Mouse (Mus musculus) olfactory bulb, adult 2 months (tissue): ENCODE data around the gene Aste1.

Source experiments
- CTCF ChIP-seq: fragments of 200-500 bp; IDR thresholded peaks from 2 replicates; pipeline ENCODE4 v1.5.1; 2012; ENCODE audit warnings: low read depth, mild to moderate bottlenecking, low read length, moderate library complexity; ENCODE audit not compliant: insufficient read depth
- POLR2A ChIP-seq: fragments of 200-500 bp; IDR thresholded peaks from 2 replicates; pipeline ENCODE4 v1.6.1; 2012; ENCODE audit warnings: mild to moderate bottlenecking, low read depth, low read length, moderate library complexity; ENCODE audit not compliant: insufficient read depth

- TF ChIP-seq POLR2A = no peak
- TF ChIP-seq CTCF = no peak
Measured at GRCm38 (mm10) chr9:105374361-105374760, 20.8 kb upstream of the Aste1 start.
